Mouse (Mus musculus): ENCODE results near the gene Atp8b4.

DNA sequence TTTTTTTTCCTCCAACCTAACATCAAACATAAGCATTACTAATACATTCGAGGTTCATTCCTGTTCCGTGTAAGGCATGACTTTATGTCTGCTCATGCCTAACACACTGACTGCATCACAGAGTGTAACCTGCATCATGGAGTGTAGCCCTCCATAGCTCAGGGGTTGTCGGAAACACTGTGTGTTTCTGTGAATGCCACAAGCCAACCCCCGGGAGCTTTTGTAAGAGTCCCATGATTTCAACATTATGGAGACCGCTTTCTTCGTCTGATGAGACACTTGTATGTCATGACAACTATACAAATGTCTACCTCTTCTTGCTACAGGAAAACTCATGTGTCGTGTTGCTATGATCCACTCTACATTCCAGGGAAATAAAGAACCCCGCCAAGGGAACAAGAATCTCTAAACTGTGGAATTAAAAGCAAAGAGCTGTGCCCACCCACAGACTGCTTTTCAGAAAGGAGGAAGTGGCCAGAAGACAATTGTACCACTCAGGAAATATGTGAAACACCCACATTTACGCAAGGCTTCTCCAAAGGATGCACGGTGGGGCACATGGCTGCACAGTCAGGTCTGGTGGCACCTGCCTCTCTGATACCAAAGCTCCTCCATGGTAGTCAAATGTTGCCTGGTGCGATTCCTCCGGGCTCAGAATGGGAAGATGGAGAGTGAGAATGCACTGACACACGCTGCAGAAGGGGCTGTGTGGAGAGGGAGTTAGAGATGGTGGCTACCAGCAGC is 33.9 kb downstream of the Atp8b4 start:
- TF ChIP-seq CTCF (IDR thresholded peaks at IDR 0.05; ENCODE audit: low read depth): no peak
- TF ChIP-seq EP300 (IDR thresholded peaks at IDR 0.05; ENCODE audit: low read depth): no peak
